Comparison of ENCODE assay signal across 8 mouse cellular contexts in genomic region chr19:16028746-16029252, GRCm38 (mm10). TPM values are rescaled to one million over a fixed set of nuclear protein-coding genes. Genes with fewer than 3 reads are reported as not detected.
DNase-seq lines count a peak whose midpoint lies in the region; ATAC-seq and TF ChIP-seq lines count a peak whose summit lies in the region.

No protein-coding gene starts in this region.

- no peak for ATAC-seq in forebrain, embryonic 14.5 days
- no peak for ATAC-seq in liver, embryonic 11.5 days (replicated peaks; ENCODE audit: low FRiP score)
- ATAC-seq in neural tube, embryonic 14.5 days (ENCODE audit: low read depth): no peak

- 57% methylated on average over 5 of the region's 5 CpGs for WGBS in heart, embryonic 10.5 days
- 60% methylated on average over 5 of the region's 5 CpGs for WGBS in forebrain, embryonic 14.5 days
- WGBS in liver, embryonic 11.5 days: 43% methylated on average over 5 of the region's 5 CpGs
- 52% methylated on average over 5 of the region's 5 CpGs for WGBS in neural tube, embryonic 14.5 days

- H3K4me3 ChIP-seq in heart, embryonic 10.5 days: peak overlapping the region; percentile 48
- H3K4me3 ChIP-seq in CH12.LX (replicated peaks in 1 of 3; ENCODE audit: low read depth in 2 of 3, low read length in 2 of 3, poor library complexity in 1 of 3): peak overlapping the region; percentile 44 to 72 (median 70)
- H3K4me3 ChIP-seq in forebrain, embryonic 14.5 days (ENCODE audit: low read depth, low read length): no peak overlapping the region
- H3K4me3 ChIP-seq in liver, embryonic 11.5 days (ENCODE audit: low read depth, low read length): peak overlapping the region; percentile 47
- no peak overlapping the region for H3K4me3 ChIP-seq in neural tube, embryonic 14.5 days (ENCODE audit: low read depth, low read length)

- no peaks in the 10 kb centered on the region for H3K4me1 ChIP-seq in heart, embryonic 10.5 days
- peaks cover 0 to 2% of the 10 kb centered on the region in 2 experiments; a peak in 1 of 4 replicates for H3K4me1 ChIP-seq in CH12.LX (ENCODE audit: control insufficient read depth in 1 of 2, insufficient read depth in 2 of 2)
- no peaks in the 10 kb centered on the region for H3K4me1 ChIP-seq in forebrain, embryonic 14.5 days (ENCODE audit: control insufficient read depth, insufficient read depth, low read length)
- H3K4me1 ChIP-seq in liver, embryonic 11.5 days (replicated peaks; ENCODE audit: control insufficient read depth, insufficient read depth, low read length): no peaks in the 10 kb centered on the region
- H3K4me1 ChIP-seq in neural tube, embryonic 14.5 days (ENCODE audit: control insufficient read depth, insufficient read depth, low read length): no peaks in the 10 kb centered on the region

- dilution Hi-C loops in CH12.LX (cut with MboI; ENCODE audit: extremely low pct_ligation_motif_present, extremely low pct_unique_long_range_greater_than_20kb, low sequenced_read_pairs): no loop called here

- DNase-seq in heart, embryonic 10.5 days (ENCODE audit: low spot score): peak; percentile 68
- no peak for DNase-seq in heart, adult 8-10 months (ENCODE audit: low spot score)
- DNase-seq in CH12.LX (ENCODE audit: extremely low read depth): peak; percentile 8
- no peak for DNase-seq in forebrain, embryonic 14.5 days (ENCODE audit: low spot score)
- no peak for DNase-seq in liver, embryonic 11.5 days (ENCODE audit: low spot score)
- DNase-seq in ovary, postnatal 10 days (ENCODE audit: low spot score): no peak
- no peak for DNase-seq in thymus, postnatal 0 days (ENCODE audit: low spot score)

- H3K79me2 ChIP-seq in CH12.LX (replicated peaks; ENCODE audit: control insufficient read depth, extremely low read depth, insufficient read depth, poor library complexity, severe bottlenecking): no peaks in the 10 kb centered on the region

- no peak for TF ChIP-seq CTCF in CH12.LX (conservative IDR thresholded peaks at IDR 0.05 in 1 of 2, IDR thresholded peaks at IDR 0.05 in 1 of 2; ENCODE audit: low read depth in 2 of 2, low read length in 2 of 2)

- H3K27ac ChIP-seq in heart, embryonic 10.5 days: 0 out of 2 replicates have a peak overlapping the region, but pooled peaks have one; percentile 36
- H3K27ac ChIP-seq in CH12.LX (ENCODE audit: insufficient read depth, low read depth): no peak overlapping the region
- H3K27ac ChIP-seq in forebrain, embryonic 14.5 days (ENCODE audit: low read depth, low read length): no peak overlapping the region
- no peak overlapping the region for H3K27ac ChIP-seq in liver, embryonic 11.5 days (ENCODE audit: low read depth, low read length)
- no peak overlapping the region for H3K27ac ChIP-seq in neural tube, embryonic 14.5 days (ENCODE audit: low read depth, low read length)

- TF ChIP-seq RAD21 in CH12.LX (IDR thresholded peaks at IDR 0.05; ENCODE audit: low read depth, low read length): no peak

- in situ Hi-C loops in CH12.LX (cut with MboI; ENCODE audit: low pct_ligation_motif_present, low pct_unique_long_range_greater_than_20kb, low sequenced_read_pairs): no loop called here

- no peaks in the 10 kb centered on the region for H3K36me3 ChIP-seq in heart, embryonic 10.5 days
- H3K36me3 ChIP-seq in CH12.LX (replicated peaks in 1 of 2; ENCODE audit: control insufficient read depth in 1 of 2, insufficient read depth in 1 of 2, low read length in 1 of 2): no peaks in the 10 kb centered on the region
- H3K36me3 ChIP-seq in forebrain, embryonic 14.5 days (ENCODE audit: control insufficient read depth, insufficient read depth, low read length): no peaks in the 10 kb centered on the region
- H3K36me3 ChIP-seq in liver, embryonic 11.5 days (ENCODE audit: control insufficient read depth, insufficient read depth, low read length): no peaks in the 10 kb centered on the region
- H3K36me3 ChIP-seq in neural tube, embryonic 14.5 days (ENCODE audit: control insufficient read depth, insufficient read depth, low read length): no peaks in the 10 kb centered on the region

- TF ChIP-seq EP300 in CH12.LX (IDR thresholded peaks at IDR 0.05; ENCODE audit: low read length): no peak

- H3K4me2 ChIP-seq in CH12.LX (ENCODE audit: insufficient read depth, low read depth, poor library complexity, severe bottlenecking): peak overlapping the region; percentile 59
- H3K4me2 ChIP-seq in forebrain, embryonic 14.5 days (ENCODE audit: low read length): peak overlapping the region; percentile 39
- peak overlapping the region; percentile 62 for H3K4me2 ChIP-seq in liver, embryonic 11.5 days
- peak overlapping the region; percentile 32; the same call in 1 of the 2 replicates for H3K4me2 ChIP-seq in neural tube, embryonic 14.5 days (ENCODE audit: low read depth, low read length)

- no peaks in the 10 kb centered on the region for H3K9me3 ChIP-seq in heart, embryonic 10.5 days
- peaks cover 5% of the 10 kb centered on the region for H3K9me3 ChIP-seq in CH12.LX (replicated peaks; ENCODE audit: low read length)
- no peaks in the 10 kb centered on the region for H3K9me3 ChIP-seq in forebrain, embryonic 14.5 days (replicated peaks; ENCODE audit: control insufficient read depth, low read length)
- no peaks in the 10 kb centered on the region for H3K9me3 ChIP-seq in liver, embryonic 11.5 days (ENCODE audit: control insufficient read depth, low read length)
- H3K9me3 ChIP-seq in neural tube, embryonic 14.5 days (ENCODE audit: control insufficient read depth, low read length): no peaks in the 10 kb centered on the region

- H3K9ac ChIP-seq in CH12.LX (ENCODE audit: insufficient read depth, low read depth): no peak overlapping the region
- H3K9ac ChIP-seq in forebrain, embryonic 14.5 days (ENCODE audit: low read length): no peak overlapping the region
- H3K9ac ChIP-seq in liver, embryonic 11.5 days (ENCODE audit: low read depth, low read length): peak overlapping the region; percentile 56; the same call in 1 of the 2 replicates
- no peak overlapping the region for H3K9ac ChIP-seq in neural tube, embryonic 14.5 days (replicated peaks; ENCODE audit: low read depth, low read length)

- TF ChIP-seq POLR2A in CH12.LX (IDR thresholded peaks at IDR 0.05; ENCODE audit: low read depth, low read length): no peak

- no peaks in the 10 kb centered on the region for H3K27me3 ChIP-seq in heart, embryonic 10.5 days (ENCODE audit: insufficient read depth, poor library complexity, severe bottlenecking)
- H3K27me3 ChIP-seq in CH12.LX (replicated peaks): no peaks in the 10 kb centered on the region
- no peaks in the 10 kb centered on the region for H3K27me3 ChIP-seq in forebrain, embryonic 14.5 days (replicated peaks; ENCODE audit: control insufficient read depth, insufficient read depth, low read length)
- H3K27me3 ChIP-seq in liver, embryonic 11.5 days (replicated peaks; ENCODE audit: control insufficient read depth, insufficient read depth, low read length): no peaks in the 10 kb centered on the region
- H3K27me3 ChIP-seq in neural tube, embryonic 14.5 days (ENCODE audit: control insufficient read depth, insufficient read depth, low read length): no peaks in the 10 kb centered on the region

TF ChIP-seq in CH12.LX, 34 proteins besides CTCF, POLR2A, EP300 and RAD21:
- TF ChIP-seq USF1 (IDR thresholded peaks at IDR 0.05; ENCODE audit: low read depth, low read length) (no peak), ZNF384 (IDR thresholded peaks at IDR 0.05; ENCODE audit: low read depth, low read length) (no peak), SMC3 (IDR thresholded peaks at IDR 0.05; ENCODE audit: low read depth, low read length) (no peak), BHLHE40 (IDR thresholded peaks at IDR 0.05; ENCODE audit: low read depth, low read length) (no peak), NRF1 (IDR thresholded peaks at IDR 0.05; ENCODE audit: low read depth, low read length) (no peak), JUND (conservative IDR thresholded peaks at IDR 0.05; ENCODE audit: low read depth, low read length) (no peak), E2F4 (IDR thresholded peaks at IDR 0.05; ENCODE audit: insufficient replicate concordance, low read depth, low read length) (no peak), PAX5 (IDR thresholded peaks at IDR 0.05; ENCODE audit: low read length) (no peak), JUN (IDR thresholded peaks at IDR 0.05; ENCODE audit: insufficient read depth, low read depth, low read length) (no peak), NELFE (IDR thresholded peaks at IDR 0.05; ENCODE audit: low read depth, low read length) (no peak), RCOR1 (conservative IDR thresholded peaks at IDR 0.05; ENCODE audit: low read depth, low read length) (no peak), HCFC1 (IDR thresholded peaks at IDR 0.05; ENCODE audit: low read depth, low read length) (no peak), KAT2A (IDR thresholded peaks at IDR 0.05; ENCODE audit: insufficient replicate concordance, low read length) (no peak), ELF1 (IDR thresholded peaks at IDR 0.05; ENCODE audit: low read depth, low read length) (no peak), MEF2A (IDR thresholded peaks at IDR 0.05; ENCODE audit: borderline replicate concordance, low read depth, low read length) (no peak), ZC3H11A (IDR thresholded peaks at IDR 0.05; ENCODE audit: low read depth, low read length) (no peak), GABPA (IDR thresholded peaks at IDR 0.05; ENCODE audit: insufficient replicate concordance, low read depth, low read length) (no peak), IRF4 (IDR thresholded peaks at IDR 0.05; ENCODE audit: low read depth, low read length) (no peak), MXI1 (IDR thresholded peaks at IDR 0.05; ENCODE audit: low read depth, low read length) (no peak), TCF12 (IDR thresholded peaks at IDR 0.05; ENCODE audit: low read depth, low read length) (no peak)

RNA-seq across cellular contexts. Expression of gene Cep78, which starts 44.0 kb away (rescaled TPM):
- 21.1 and 27.4 TPM in 2 replicates for polyA plus RNA-seq in heart, embryonic 10.5 days (2016; fragmentation: Nextera tagmentation; extraction: Ambion mirVana)
- total RNA-seq in heart, adult 8-10 months (2022): 1 to 10 TPM; 3.5 to 3.7 (median 3.6) TPM
- total RNA-seq in CH12.LX (2012; rRNA removed) (9.9 and 10.2 TPM in 2 replicates), CH12.LX (2014; rRNA removed) (18.3 and 19.2 TPM in 2 replicates)
- 11.7 and 12.2 TPM in 2 replicates for polyA plus RNA-seq in CH12.LX (2012; ENCODE audit: insufficient read length, low read depth)
- polyA plus RNA-seq in forebrain, embryonic 14.5 days (2014; fragmentation: Nextera tagmentation; extraction: Ambion mirVana): 36.6 and 39.4 TPM in 2 replicates
- polyA plus RNA-seq in liver, embryonic 11.5 days (2014; fragmentation: Nextera tagmentation; extraction: Ambion mirVana): 29.0 and 30.1 TPM in 2 replicates
- polyA plus RNA-seq in neural tube, embryonic 14.5 days (2014; fragmentation: Nextera tagmentation; extraction: Ambion mirVana): 30.4 and 34.6 TPM in 2 replicates
- 15.4 and 15.8 TPM in 2 replicates for polyA plus RNA-seq in thymus, postnatal 0 days (2015; fragmentation: Nextera tagmentation; extraction: Ambion mirVana)

Comparison
In these comparisons a context has a peak if more than half of its experiments do, and no peak if none do; other contexts are left out.
1. DNase-seq: peak in heart, embryonic 10.5 days (single experiment) and CH12.LX (single experiment); none in heart, adult 8-10 months (single experiment), forebrain, embryonic 14.5 days (single experiment), liver, embryonic 11.5 days (single experiment), ovary, postnatal 10 days (single experiment) and thymus, postnatal 0 days (single experiment).
2. H3K4me3 ChIP-seq: peak in heart, embryonic 10.5 days (single experiment), CH12.LX (3 of 3) and liver, embryonic 11.5 days (single experiment); none in forebrain, embryonic 14.5 days (single experiment) and neural tube, embryonic 14.5 days (single experiment).
3. Peak in every context shown above with its lines, with median percentiles within 50 percentile points of each other: H3K4me2 ChIP-seq.